Mouse (Mus musculus) gonadal fat pad, adult 2 months (tissue): ENCODE results near the gene Naa60. TPM values are rescaled to one million over a fixed set of nuclear protein-coding genes. Genes with fewer than 3 reads are reported as not detected.
"Not testable (repeated sequence)": the region's sequence is repeated elsewhere in the genome, so short reads cannot be mapped to it uniquely, and the experiment has no call there.

Experiments used
- DNase-seq: peaks from one replicate; pipeline ENCODE4 v3.0.0-alpha.2; 2012; ENCODE audit warnings: low read depth
- polyA plus RNA-seq: library from polyadenylated mRNA; depleted of rRNA; stranded (reverse); fragments of >200 nt; gene quantifications from 2 replicates; pipeline ENCODE4 v1.2.3, GENCODE M21; 2012; rRNA removed

Gene Naa60
- polyA plus RNA-seq, result 64.2 and 69.8 TPM in 2 replicates

DNA sequence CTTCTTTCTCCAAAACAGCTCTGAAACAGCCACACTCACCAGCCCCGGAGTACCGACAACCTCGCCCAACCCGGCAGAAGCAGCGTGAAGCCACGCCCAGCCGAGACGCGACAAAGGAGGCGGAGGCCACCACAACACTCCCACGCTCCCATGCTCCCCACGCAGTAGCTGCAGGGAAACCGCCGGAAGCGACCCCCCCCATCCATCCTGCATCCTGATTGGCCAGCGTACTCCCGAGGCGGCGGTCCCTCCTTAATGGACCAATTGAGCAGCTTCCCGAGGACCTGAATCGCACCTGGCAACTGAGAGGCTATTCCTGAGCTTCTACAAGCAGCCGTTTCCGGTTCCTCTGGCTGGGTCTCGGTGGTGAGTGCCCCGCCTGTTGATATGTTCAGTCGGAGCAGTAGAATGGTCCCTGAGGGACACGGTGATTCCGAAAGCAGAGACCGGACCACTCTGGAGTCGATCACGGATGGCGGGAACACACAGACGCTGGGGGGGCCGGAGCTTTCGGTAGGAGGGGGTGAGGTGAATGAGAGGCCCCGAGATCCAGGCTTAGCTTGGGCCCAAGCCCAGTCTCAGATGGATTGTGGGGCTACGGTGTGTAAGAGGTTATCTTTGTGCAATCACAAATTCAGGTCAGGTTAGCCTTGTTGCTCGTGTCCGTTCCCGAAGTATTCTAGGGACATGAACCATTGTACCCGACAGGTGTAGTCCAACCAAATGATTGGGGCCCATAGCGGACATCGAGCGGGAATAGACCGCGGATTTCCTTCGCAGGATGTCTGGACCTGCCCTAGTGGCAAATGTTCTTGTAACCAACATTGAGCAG lies at the start of gene Naa60:
TSS of gene Naa60 (plus strand) at position 160 of the 832 bp plus-strand sequence.
- no peak for DNase-seq

- DNase-seq, result no peak
Measured at GRCm38 (mm10) chr16:3828021-3828420, 44.2 kb upstream of the Naa60 start.

DNA sequence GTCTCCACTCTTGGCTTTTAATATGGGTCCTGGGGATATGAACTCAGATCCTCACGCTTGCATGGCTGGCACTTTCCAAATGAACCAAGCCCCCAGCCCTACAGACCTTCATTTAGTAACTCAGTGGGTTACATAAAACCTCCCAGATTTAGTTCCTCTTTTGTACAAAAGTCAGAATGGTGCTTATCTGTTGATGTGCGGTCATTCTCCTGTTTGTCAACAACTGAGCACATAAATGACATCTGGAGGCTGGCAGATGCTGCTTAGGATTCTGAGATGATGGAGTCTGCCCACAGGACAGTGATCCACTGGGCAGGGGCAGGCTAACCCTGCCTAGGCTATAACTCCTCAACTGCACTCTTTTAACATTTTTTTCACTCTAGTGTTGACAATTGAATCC lies 42.4 kb upstream of the Naa60 start:
- no peak for DNase-seq

DNA sequence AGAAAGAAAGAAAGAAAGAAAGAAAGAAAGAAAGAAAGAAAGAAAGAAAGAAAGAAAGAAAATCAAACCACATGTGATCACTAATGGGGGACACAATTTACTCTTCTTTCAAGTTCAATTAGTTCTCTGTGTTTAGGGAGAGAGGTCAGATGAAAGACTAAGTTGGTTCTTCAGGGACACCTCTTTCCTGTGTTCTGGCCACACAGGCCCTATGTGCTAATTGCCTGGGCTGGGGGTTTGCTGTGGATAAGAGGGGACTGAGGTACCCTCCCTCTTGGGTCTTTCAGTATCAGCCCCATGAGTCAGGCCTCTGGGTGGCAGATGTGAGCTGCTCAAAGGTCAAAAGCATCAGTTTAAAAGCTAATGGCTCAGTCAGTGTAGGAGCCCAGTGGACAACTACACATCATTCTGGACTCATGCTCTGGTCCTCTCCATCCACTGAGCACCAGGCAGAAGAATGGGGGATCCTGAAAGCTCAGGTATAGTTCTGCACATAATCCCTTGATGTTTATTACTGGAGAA lies 41.5 kb upstream of the Naa60 start, which contains the start of gene Olfr15:
TSS of gene Olfr15 (plus strand) at position 291 of the 522 bp plus-strand sequence.
- no peak for DNase-seq

DNA sequence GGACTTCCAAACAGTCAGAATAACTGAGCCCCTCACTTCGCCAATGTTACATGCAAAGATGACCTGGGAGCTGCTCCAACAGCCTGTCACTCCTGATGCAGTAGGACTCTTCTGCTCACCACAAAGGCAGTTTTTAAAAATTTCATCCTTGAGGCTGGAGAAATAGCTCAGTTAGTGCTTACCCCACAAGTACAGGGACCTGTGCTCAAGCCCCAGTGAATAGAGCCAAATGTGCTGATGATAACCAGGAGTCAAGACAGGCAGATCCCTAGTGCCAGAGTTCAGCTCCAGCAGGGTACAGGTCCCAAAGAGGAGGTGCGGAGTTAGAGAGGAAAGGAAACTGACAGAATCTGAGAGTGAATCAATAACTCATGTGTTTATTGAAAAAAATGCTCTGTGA lies 36.7 kb upstream of the Naa60 start:
- no peak for DNase-seq

- DNase-seq, result no peak
Measured at GRCm38 (mm10) chr16:3839157-3839885, 32.9 kb upstream of the Naa60 start.

DNA sequence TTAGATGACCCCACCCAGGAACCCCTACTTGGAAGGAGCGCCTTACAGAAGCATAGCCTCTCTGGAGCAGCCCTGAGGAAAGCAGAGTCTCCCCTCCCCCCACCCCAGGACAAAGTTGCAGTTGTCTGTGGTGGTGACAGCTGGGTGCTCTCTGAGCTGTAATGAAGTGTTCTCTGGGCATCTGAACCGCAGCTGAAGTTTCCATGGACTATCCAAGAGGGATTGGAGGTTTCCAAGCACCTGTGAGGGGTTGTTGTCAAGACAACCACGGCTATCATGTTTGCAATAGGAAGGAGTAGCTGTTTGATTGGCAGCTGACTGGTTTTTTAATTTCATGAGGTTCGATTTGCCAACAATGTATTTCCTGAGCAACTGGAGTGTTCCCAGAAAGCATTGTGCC lies 29.2 kb upstream of the Naa60 start:
- no peak for DNase-seq

- DNase-seq, result no peak
Measured at GRCm38 (mm10) chr16:3843796-3844195, 28.4 kb upstream of the Naa60 start.

- peak; percentile 77 for DNase-seq
Measured at GRCm38 (mm10) chr16:3846711-3847518, 25.3 kb upstream of the Naa60 start, which contains the start of gene Zfp174. TSS of gene Zfp174 (plus strand) at chr16:3847268.

DNA sequence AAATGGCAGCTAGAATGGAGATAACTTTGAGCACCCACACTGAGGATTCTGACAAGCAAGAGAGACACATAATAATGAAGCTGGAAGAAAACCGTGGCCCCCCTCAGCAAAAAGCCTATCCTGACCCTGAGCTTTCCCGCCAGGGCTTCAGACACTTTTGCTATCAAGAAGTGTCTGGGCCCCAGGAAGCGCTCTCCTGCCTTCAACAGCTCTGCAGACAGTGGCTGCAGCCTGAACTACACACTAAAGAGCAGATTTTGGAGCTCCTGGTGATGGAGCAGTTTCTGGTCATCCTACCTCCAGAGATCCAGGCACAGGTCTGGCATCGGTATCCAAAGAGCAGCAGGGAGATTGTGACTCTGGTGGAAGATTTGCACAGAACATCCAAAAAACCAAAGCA lies 24.3 kb upstream of the Naa60 start:
- no peak for DNase-seq

- no peak for DNase-seq
Measured at GRCm38 (mm10) chr16:3848416-3848815, 23.8 kb upstream of the Naa60 start.

DNA sequence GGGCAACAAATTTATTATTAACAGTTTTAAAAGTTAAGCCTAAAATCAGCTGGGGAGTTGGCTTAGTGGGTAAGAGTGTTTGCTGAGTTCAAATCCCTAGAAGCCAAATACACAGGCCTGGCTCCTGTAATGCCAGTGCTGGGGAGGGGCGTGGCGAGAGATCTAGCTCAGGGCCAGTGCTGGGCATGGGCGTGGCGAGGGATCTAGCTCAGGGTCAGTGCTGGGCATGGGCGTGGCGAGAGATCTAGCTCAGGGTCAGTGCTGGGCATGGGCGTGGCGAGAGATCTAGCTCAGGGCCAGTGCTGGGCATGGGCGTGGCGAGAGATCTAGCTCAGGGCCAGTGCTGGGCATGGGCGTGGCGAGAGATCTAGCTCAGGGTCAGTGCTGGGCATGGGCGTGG lies 20.9 kb upstream of the Naa60 start:
- not testable (repeated sequence) for DNase-seq

DNA sequence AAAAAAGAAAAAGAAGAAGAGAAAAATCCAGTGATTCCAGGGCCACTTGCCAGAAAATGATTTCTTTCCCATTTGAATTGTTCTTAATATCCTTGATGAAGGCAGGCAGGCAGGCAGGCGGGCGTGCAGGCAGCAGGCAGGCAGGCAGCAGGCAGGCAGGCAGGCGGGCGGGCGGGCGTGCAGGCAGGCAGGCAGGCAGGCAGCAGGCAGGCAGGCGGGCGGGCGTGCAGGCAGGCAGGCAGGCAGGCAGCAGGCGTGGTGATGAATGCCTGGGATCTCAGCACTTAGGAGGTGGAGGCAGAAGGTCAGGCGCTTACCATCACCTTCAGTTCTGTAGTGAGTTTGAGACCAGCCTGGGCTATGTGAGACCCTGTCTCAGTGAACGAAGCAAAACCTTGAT lies 19.6 kb upstream of the Naa60 start:
- no peak for DNase-seq

- no peak for DNase-seq
Measured at GRCm38 (mm10) chr16:3854437-3855182, 17.6 kb upstream of the Naa60 start.

- DNase-seq, result no peak
Measured at GRCm38 (mm10) chr16:3855776-3856175, 16.4 kb upstream of the Naa60 start.

DNA sequence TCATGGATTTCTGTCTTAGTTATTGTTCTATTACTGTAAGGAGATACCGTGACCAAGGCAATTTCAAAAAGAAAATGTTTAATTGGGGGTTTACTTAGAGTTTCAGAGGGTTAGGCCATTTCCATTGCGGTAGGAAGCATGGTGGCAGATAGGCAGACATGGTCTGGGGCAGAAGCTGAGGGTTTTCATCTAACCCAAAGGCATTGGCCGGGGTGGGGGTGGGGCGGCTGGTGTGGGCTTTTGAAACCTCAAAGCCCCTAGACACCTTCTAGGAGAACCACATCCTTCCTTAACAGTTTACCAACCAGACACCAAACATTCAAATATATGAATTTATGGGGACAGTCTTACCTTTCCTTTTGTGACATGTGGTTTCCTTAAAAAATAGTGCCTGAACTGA lies 12.9 kb upstream of the Naa60 start:
- DNase-seq, result no peak

GRCm38 (mm10) chr16:3871815-3872214 lies 360 bp upstream of the Naa60 start:
- DNase-seq, result no peak

GRCm38 (mm10) chr16:3876346-3876745 lies 4.2 kb downstream of the Naa60 start:
- no peak for DNase-seq

DNA sequence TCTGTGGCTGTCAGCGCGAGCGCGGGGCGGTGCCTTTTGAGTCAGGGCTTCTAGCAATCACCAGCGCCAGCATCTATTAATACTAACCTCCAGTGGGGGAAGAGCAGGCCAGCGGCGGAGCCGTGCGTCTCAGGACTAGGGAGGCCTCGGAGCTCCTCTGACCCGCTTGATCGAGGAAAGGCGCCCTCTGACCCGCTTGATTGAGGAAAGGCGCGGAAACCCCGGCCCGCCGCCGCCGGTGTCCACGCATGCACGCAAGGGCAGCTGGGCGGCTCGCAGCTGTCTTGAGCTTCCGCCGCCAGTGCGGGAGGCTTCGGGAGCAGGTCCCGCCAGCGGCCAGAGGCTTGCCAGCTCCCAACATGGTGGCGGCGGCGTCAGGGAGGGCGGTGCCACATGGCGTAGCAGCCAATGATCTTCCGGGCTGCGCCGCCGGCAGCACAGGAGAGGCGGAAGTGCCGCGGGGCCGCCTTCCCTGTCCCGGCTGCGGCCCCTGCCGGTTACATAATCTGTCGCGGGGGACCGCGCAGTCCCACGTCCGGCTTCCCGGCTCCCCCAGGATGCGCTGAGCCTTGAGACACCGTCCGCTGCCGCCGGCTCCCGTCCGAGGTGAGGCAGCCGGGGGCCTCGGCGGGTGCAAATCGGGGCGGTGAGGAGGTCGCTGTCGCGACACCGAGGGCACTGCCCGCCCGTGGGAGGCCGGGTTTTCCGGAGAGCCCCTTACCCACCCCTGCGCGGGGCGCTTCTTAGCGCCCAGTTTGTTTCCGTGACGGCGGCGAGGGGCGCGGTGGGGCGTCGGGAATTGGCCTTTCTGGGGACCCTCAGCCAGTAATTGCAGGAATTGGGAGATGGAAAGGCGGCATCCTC lies 12.3 kb downstream of the Naa60 start, which contains the start of the genes Zfp597 and Gm20695:
TSS of gene Zfp597 (minus strand) at position 361 of the 864 bp plus-strand sequence.
TSS of gene Gm20695 (plus strand) at position 448 of the 864 bp plus-strand sequence.
- no peak for DNase-seq
